Mouse (Mus musculus) frontal cortex, adult 2 months (tissue): ENCODE measurements around the gene Gm4187. TPM values are rescaled to one million over a fixed set of nuclear protein-coding genes. Genes with fewer than 3 reads are reported as not detected.
"Not testable (repeated sequence)": the region's sequence is repeated elsewhere in the genome, so short reads cannot be mapped to it uniquely, and the experiment has no call there.

Experiments
- DNase-seq, 2 experiments: peaks; one replicate each; pipeline ENCODE4 v3.0.0; 2022; ENCODE audit warnings: low spot score in 1 of 2; ENCODE audit errors: extremely low spot score in 1 of 2
- polyA plus RNA-seq: library from polyadenylated mRNA; depleted of rRNA; stranded (reverse); fragments of >200 nt; gene quantifications from 2 replicates; pipeline ENCODE4 v1.2.3, GENCODE M21; 2012; rRNA removed

The Gm4187 gene
- polyA plus RNA-seq: not detected in 2 replicates

DNA sequence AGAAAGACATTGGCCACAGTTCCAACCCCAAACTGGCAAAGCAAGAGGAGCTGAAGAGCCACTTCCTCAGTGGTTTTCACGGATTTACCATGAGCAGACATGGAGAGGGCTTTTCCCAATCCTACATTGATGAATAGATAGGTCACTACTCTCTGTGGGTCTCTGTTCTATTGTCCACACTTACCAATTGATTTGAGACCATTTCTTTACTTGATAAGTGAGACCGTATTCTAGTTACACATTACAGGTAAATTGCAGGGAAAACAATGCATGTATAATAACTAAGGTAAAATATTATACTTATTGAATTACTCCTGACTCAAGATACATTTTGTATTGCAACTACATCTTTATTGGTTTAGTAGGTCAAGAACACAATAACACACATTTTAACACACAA is at the start of gene Gm4187:
Gene Gm4187, minus strand, starts transcription at position 101 of the 400 bp plus-strand sequence.
- DNase-seq: not testable (repeated sequence)

DNA sequence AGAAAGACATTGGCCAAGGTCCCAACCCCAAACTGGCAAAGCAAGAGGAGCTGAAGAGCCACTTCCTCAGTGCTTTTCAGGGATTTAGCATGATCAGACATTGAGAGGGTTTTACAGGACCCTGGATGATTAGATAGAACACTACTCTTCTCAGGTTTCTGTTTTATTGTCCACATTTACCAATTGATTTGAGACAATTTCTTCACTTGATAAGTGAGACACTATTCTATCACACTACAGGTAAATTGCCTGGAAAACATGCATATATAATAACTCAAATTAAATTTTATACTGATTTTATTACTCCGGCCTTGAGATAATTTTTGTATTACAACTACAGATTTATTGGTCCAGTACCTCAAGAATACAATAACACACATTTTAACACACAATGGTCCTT is 41.4 kb upstream of the Gm4187 start, which contains the start of gene Gm8660:
Gene Gm8660, minus strand, starts transcription at position 101 of the 400 bp plus-strand sequence.
- not testable (repeated sequence) for DNase-seq

Other genes starting within 250 kb of the Gm4187 start
- gene Gm16451, start 211.5 kb downstream of the Gm4187 start, polyA plus RNA-seq: not detected in 2 replicates
- not detected in 2 replicates for gene Gm10666, start 195.0 kb downstream of the Gm4187 start, polyA plus RNA-seq
- not detected in 2 replicates for gene Vmn1r142, start 165.7 kb downstream of the Gm4187 start, polyA plus RNA-seq
- not detected in 2 replicates for gene Vmn1r143, start 140.3 kb downstream of the Gm4187 start, polyA plus RNA-seq
- gene Gm8653, start 128.5 kb downstream of the Gm4187 start, polyA plus RNA-seq: not detected in 2 replicates
- not detected in 2 replicates for gene Gm8453, start 100.2 kb downstream of the Gm4187 start, polyA plus RNA-seq
- not detected in 2 replicates for gene Gm8660, start 41.3 kb upstream of the Gm4187 start, polyA plus RNA-seq
- gene Vmn1r148, start 83.9 kb upstream of the Gm4187 start, polyA plus RNA-seq: not detected in 2 replicates
- not detected in 2 replicates for gene Vmn1r149, start 108.5 kb upstream of the Gm4187 start, polyA plus RNA-seq
- not detected in 2 replicates for gene Gm10665, start 134.4 kb upstream of the Gm4187 start, polyA plus RNA-seq
- gene Vmn1r151, start 170.0 kb upstream of the Gm4187 start, polyA plus RNA-seq: not detected in 2 replicates
- not detected in 2 replicates for gene Vmn1r152, start 193.2 kb upstream of the Gm4187 start, polyA plus RNA-seq
- not detected in 2 replicates for gene Gm8677, start 205.2 kb upstream of the Gm4187 start, polyA plus RNA-seq
- gene Gm4201, start 235.6 kb upstream of the Gm4187 start, polyA plus RNA-seq: not detected in 2 replicates